22 mouse cellular contexts compared by ENCODE assay signal in genomic region chr16:33148135-33148534, GRCm38 (mm10). TPM values are rescaled to one million over a fixed set of nuclear protein-coding genes. Genes with fewer than 3 reads are reported as not detected.
DNase-seq lines count a peak whose midpoint lies in the region; ATAC-seq and TF ChIP-seq lines count a peak whose summit lies in the region.
"Had no signal": no experiment of that assay in that cellular context is flagged by ENCODE, and none has a peak within 500 bp of the region (broad histone marks: within the 10 kb centered on the region; RNA-seq: fewer than 3 reads in every experiment).

No protein-coding gene starts in this region.

- no peak for DNase-seq in embryonic facial prominence, embryonic 10.5 days (ENCODE audit: low spot score)
- peak; percentile 36 for DNase-seq in kidney, adult 2 months
- no peak for DNase-seq in kidney, postnatal 4 days
- DNase-seq in kidney, postnatal 14 days, result peak; percentile 17
- DNase-seq: adrenal gland, postnatal 10 days; adrenal gland, postnatal 36 days; cerebellum, adult 18-20 months; cerebellum, adult 9-10 months; cerebellum, postnatal 14 days; forebrain, postnatal 0 days; gastrocnemius, adult 2 months; gastrocnemius, postnatal 14 days; heart, adult 18-20 months; heart, postnatal 14 days; heart, postnatal 4 days had no signal

- TF ChIP-seq CTCF in kidney, adult 2 months (conservative IDR thresholded peaks at IDR 0.05; ENCODE audit: insufficient read depth, insufficient read length, low read depth, low read length), result no peak

- 0 out of 2 replicates have a peak, but pooled peaks have one; percentile 48 for ATAC-seq in embryonic facial prominence, embryonic 13.5 days (ENCODE audit: insufficient number of reproducible peaks, insufficient read depth, low FRiP score, low TSS enrichment, low read depth)
- ATAC-seq in kidney, embryonic 14.5 days (ENCODE audit: low FRiP score, low TSS enrichment), result no peak
- ATAC-seq: forebrain, embryonic 14.5 days; forebrain, postnatal 0 days had no signal

- TF ChIP-seq POLR2A in kidney, adult 2 months (IDR thresholded peaks at IDR 0.05; ENCODE audit: low read depth, low read length), result no peak

- H3K4me3 ChIP-seq in embryonic facial prominence, embryonic 13.5 days, result no peak overlapping the region
- no peak overlapping the region for H3K4me3 ChIP-seq in embryonic facial prominence, embryonic 10.5 days
- H3K4me3 ChIP-seq in kidney, adult 2 months (ENCODE audit: insufficient read depth, low read depth, low read length), result no peak overlapping the region
- no peak overlapping the region for H3K4me3 ChIP-seq in kidney, embryonic 14.5 days (ENCODE audit: low read length)
- H3K4me3 ChIP-seq: embryonic facial prominence, embryonic 15.5 days; gastrocnemius, adult 2 months; heart, embryonic 12.5 days; heart, embryonic 15.5 days had no signal

- H3K4me2 ChIP-seq in embryonic facial prominence, embryonic 13.5 days, result no peak overlapping the region
- H3K4me2 ChIP-seq in kidney, embryonic 14.5 days (replicated peaks; ENCODE audit: low read depth, low read length), result no peak overlapping the region
- H3K4me2 ChIP-seq: embryonic facial prominence, embryonic 15.5 days; heart, embryonic 12.5 days; heart, embryonic 15.5 days; hindbrain, embryonic 14.5 days had no signal

- H3K27me3 ChIP-seq in embryonic facial prominence, embryonic 13.5 days, result no peaks in the 10 kb centered on the region
- no peaks in the 10 kb centered on the region for H3K27me3 ChIP-seq in embryonic facial prominence, embryonic 10.5 days (replicated peaks; ENCODE audit: low read depth, poor library complexity, severe bottlenecking)
- no peaks in the 10 kb centered on the region for H3K27me3 ChIP-seq in kidney, adult 2 months (replicated peaks; ENCODE audit: control insufficient read depth, insufficient read depth, low read length)
- H3K27me3 ChIP-seq in kidney, embryonic 14.5 days (ENCODE audit: control insufficient read depth, insufficient read depth, low read length), result no peaks in the 10 kb centered on the region
- H3K27me3 ChIP-seq: embryonic facial prominence, embryonic 15.5 days; heart, embryonic 12.5 days; heart, embryonic 15.5 days had no signal

- no peak overlapping the region for H3K9ac ChIP-seq in embryonic facial prominence, embryonic 13.5 days
- no peak overlapping the region for H3K9ac ChIP-seq in kidney, embryonic 14.5 days (ENCODE audit: low read depth, low read length)
- H3K9ac ChIP-seq: embryonic facial prominence, embryonic 15.5 days; forebrain, postnatal 0 days; heart, embryonic 12.5 days; heart, embryonic 15.5 days; hindbrain, embryonic 14.5 days had no signal

- no peak overlapping the region for H3K27ac ChIP-seq in embryonic facial prominence, embryonic 13.5 days
- H3K27ac ChIP-seq in embryonic facial prominence, embryonic 10.5 days (replicated peaks), result no peak overlapping the region
- H3K27ac ChIP-seq in kidney, adult 2 months (ENCODE audit: insufficient read depth, low read depth, low read length), result no peak overlapping the region
- H3K27ac ChIP-seq in kidney, embryonic 14.5 days (ENCODE audit: low read depth, low read length), result no peak overlapping the region
- H3K27ac ChIP-seq: embryonic facial prominence, embryonic 15.5 days; gastrocnemius, adult 2 months; heart, embryonic 15.5 days; hindbrain, embryonic 14.5 days had no signal

- H3K9me3 ChIP-seq in embryonic facial prominence, embryonic 13.5 days, result no peaks in the 10 kb centered on the region
- H3K9me3 ChIP-seq in embryonic facial prominence, embryonic 10.5 days, result peaks cover 3% of the 10 kb centered on the region; the same call in 1 of the 2 replicates
- peaks cover 3% of the 10 kb centered on the region; the same call in 1 of the 2 replicates for H3K9me3 ChIP-seq in kidney, embryonic 14.5 days (ENCODE audit: control insufficient read depth, low read length)
- H3K9me3 ChIP-seq: embryonic facial prominence, embryonic 15.5 days; heart, embryonic 15.5 days had no signal

- H3K36me3 ChIP-seq in embryonic facial prominence, embryonic 13.5 days, result no peaks in the 10 kb centered on the region
- H3K36me3 ChIP-seq in embryonic facial prominence, embryonic 10.5 days (replicated peaks), result no peaks in the 10 kb centered on the region
- no peaks in the 10 kb centered on the region for H3K36me3 ChIP-seq in kidney, adult 2 months (ENCODE audit: control insufficient read depth, insufficient read depth, low read length)
- H3K36me3 ChIP-seq in kidney, embryonic 14.5 days (ENCODE audit: control insufficient read depth, insufficient read depth, low read length), result no peaks in the 10 kb centered on the region
- H3K36me3 ChIP-seq: embryonic facial prominence, embryonic 15.5 days; heart, embryonic 12.5 days; heart, embryonic 15.5 days had no signal

- WGBS in embryonic facial prominence, embryonic 13.5 days, result 70% methylated on average over 4 of the region's 4 CpGs
- WGBS in embryonic facial prominence, embryonic 10.5 days, result 79% methylated on average over 4 of the region's 4 CpGs
- WGBS in kidney, adult 2 months, result 63% methylated on average over 4 of the region's 4 CpGs
- WGBS in kidney, embryonic 14.5 days, result 79% methylated on average over 4 of the region's 4 CpGs

- peaks cover 3% of the 10 kb centered on the region; the same call in 1 of the 2 replicates for H3K4me1 ChIP-seq in embryonic facial prominence, embryonic 13.5 days
- H3K4me1 ChIP-seq in embryonic facial prominence, embryonic 10.5 days, result no peaks in the 10 kb centered on the region
- H3K4me1 ChIP-seq in kidney, adult 2 months (ENCODE audit: control insufficient read depth, insufficient read depth, low read length), result no peaks in the 10 kb centered on the region; the same call in 1 of the 2 replicates
- no peaks in the 10 kb centered on the region for H3K4me1 ChIP-seq in kidney, embryonic 14.5 days (ENCODE audit: control insufficient read depth, insufficient read depth, low read length)
- H3K4me1 ChIP-seq: embryonic facial prominence, embryonic 15.5 days; heart, embryonic 12.5 days; heart, embryonic 15.5 days had no signal

RNA-seq across cellular contexts. Expression of gene Osbpl11, which starts 36.7 kb away (rescaled TPM):
- polyA plus RNA-seq in embryonic facial prominence, embryonic 13.5 days (2015; fragmentation: Nextera tagmentation; extraction: Ambion mirVana), result 17.2 and 17.8 TPM in 2 replicates
- 22.2 and 23.8 TPM in 2 replicates for polyA plus RNA-seq in embryonic facial prominence, embryonic 10.5 days (2016; fragmentation: Nextera tagmentation; extraction: Ambion mirVana)
- 14.1 and 14.7 TPM in 2 replicates for polyA plus RNA-seq in kidney, adult 2 months (2012; rRNA removed)
- polyA plus RNA-seq in kidney, embryonic 14.5 days (2014; fragmentation: Nextera tagmentation; extraction: Ambion mirVana), result 12.0 and 18.9 TPM in 2 replicates

Comparison
In these comparisons a context has a peak if more than half of its experiments do, and no peak if none do; other contexts are left out.
1. DNase-seq: peak in kidney, adult 2 months (single experiment) and kidney, postnatal 14 days (single experiment); none in embryonic facial prominence, embryonic 10.5 days (single experiment) and kidney, postnatal 4 days (0 of 2).